Mouse (Mus musculus) bone marrow, adult 2 months (tissue): ENCODE results near the gene Cwf19l1. TPM values are rescaled to one million over a fixed set of nuclear protein-coding genes. Genes with fewer than 3 reads are reported as not detected.

Experiments used
- H3K27ac ChIP-seq: fragments of 200-500 bp; 2 replicates; pipeline ENCODE4 v1.5.1; 2012; ENCODE audit warnings: low read depth, mild to moderate bottlenecking, control low read depth, inconsistent platforms, low read length; ENCODE audit not compliant: control insufficient read depth, poor library complexity, insufficient read depth
- H3K4me1 ChIP-seq: fragments of 200-500 bp; 2 replicates; pipeline ENCODE4 v1.6.1; 2011; ENCODE audit warnings: low read length; ENCODE audit not compliant: control insufficient read depth, insufficient read depth
- H3K4me3 ChIP-seq: fragments of 200-500 bp; replicated peaks from 2 replicates; pipeline ENCODE3; 2011; ENCODE audit warnings: mild to moderate bottlenecking, low read depth, low read length, control low read depth; ENCODE audit not compliant: control insufficient read depth
- CTCF ChIP-seq: fragments of 200-500 bp; IDR thresholded peaks from 2 replicates; pipeline ENCODE4 v1.5.1; 2011; ENCODE audit warnings: low read length, control low read depth; ENCODE audit not compliant: control insufficient read depth, insufficient read depth
- POLR2A ChIP-seq: fragments of 200-500 bp; IDR thresholded peaks from 2 replicates; pipeline ENCODE4 v1.6.1; 2011; ENCODE audit warnings: low read depth, mild to moderate bottlenecking, control low read depth, low read length, borderline replicate concordance; ENCODE audit not compliant: control insufficient read depth
- WGBS: fragments of 180-500 bp; shearing (Covaris S2); methylation state at CpG from one replicate; pipeline ENCODE4 v1.1.7; 2018; 5-methylcytosine and 5-hydroxymethylcytosine counted together
- polyA plus RNA-seq: library from polyadenylated mRNA; stranded (reverse); fragments of >200 nt; gene quantifications from 2 replicates; pipeline ENCODE4 v1.2.4, GENCODE M21; 2011; ENCODE audit warnings: low replicate concordance; ENCODE audit not compliant: missing spikeins, insufficient read depth, insufficient read length

The Cwf19l1 gene
- polyA plus RNA-seq, 1 experiment: 22.6 TPM

DNA sequence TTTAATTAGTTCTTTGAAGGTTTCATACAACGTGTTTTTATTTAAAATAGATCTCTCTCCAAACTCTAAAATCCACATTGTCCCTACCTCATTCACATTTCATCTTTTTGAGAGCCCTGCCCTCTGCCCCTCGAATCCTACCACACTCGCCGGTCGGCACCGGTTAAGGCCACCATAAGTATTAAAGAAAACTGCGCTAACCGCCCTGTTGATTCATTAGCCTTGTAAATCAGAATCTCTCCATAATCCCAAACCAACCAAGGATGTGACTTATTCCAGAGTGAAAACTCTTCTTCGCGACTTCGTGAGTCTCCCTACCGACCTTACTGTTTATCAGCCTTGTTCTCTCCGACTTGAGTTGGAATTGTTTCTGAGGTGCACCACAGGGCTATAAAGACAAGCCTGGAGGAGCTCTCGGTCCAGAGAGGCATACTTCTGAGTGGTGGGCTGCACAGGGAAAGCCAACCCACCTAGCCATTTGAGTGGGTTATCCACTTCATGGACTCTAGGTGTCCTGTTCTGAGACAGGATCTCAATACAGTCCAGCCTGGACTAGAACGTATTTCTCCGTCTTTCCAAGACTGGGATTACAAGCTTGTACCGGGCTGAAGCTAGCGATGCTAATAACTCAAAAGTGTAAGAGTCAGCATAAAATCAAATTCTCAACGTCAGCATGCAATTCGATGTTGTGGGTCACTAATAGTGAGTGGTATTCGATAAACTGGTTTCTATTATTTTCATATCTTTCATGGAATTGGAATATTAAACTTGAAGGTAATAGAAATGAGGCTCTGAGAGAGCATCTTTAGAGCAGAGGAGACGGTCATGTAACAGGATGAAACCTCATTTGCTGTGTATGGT is 27.8 kb downstream of the Cwf19l1 start:
- Histone ChIP-seq H3K4me1 (peaks cover 3% of the 10 kb centered on the region; the same call in 1 of the 2 replicates), H3K4me3 (peak overlapping the region; percentile 92), H3K27ac (no peak overlapping the region)
- WGBS: 36% methylated on average over 22 of the region's 22 CpGs
- TF ChIP-seq CTCF (no peak), POLR2A (no peak)

DNA sequence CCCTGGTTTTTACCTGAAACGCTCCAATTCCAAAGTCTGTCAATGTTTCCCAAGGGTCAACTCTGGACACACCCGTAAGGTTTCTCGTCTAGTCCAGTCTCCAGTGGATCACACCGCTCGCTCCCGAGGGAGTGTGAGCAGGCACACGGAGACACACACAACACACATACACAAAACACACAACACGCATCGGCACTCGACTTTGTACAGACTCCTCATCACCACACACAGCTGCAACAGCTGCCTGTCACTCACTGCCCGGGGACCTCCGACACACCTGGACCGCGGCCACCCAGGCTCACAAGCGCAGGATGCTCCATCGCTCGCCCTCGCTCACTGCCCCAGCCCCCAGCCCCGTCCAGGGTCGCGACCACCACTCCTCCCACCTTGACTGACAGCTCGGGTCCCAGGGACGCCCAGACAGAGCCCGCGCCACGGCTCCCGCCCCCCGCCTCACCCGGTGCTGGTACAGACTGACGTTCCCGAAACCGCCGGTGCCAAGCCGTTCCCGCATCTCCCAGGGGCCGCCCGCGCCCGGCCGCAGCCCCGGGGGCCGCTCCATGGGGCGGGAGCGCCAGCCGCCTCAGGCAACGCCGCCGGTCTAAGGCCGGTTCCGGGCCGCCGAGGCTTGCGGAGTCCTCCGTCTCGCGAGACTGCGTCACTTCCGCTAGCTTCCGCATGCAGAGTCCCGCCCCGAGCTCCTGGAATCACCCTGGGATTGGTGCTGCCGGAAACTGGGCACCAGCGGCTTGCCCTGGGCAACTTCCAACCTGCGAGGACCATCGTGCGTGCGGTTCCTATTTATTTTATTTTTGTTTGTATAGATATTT is 28.6 kb downstream of the Cwf19l1 start, which contains the start of gene Chuk:
Gene Chuk (minus strand): TSS at position 650 of the 830 bp plus-strand sequence.
- Histone ChIP-seq H3K4me1 (peaks cover 3% of the 10 kb centered on the region; the same call in 1 of the 2 replicates), H3K27ac (peak within 1 kb of the TSS; percentile 64; the same call in 1 of the 2 replicates), H3K4me3 (peak within 1 kb of the TSS; percentile 92)
- under 1% methylated on average over 67 of the region's 67 CpGs for WGBS
- TF ChIP-seq CTCF: no peak
- peak; percentile 93; the same call in 1 of the 2 replicates for TF ChIP-seq POLR2A

DNA sequence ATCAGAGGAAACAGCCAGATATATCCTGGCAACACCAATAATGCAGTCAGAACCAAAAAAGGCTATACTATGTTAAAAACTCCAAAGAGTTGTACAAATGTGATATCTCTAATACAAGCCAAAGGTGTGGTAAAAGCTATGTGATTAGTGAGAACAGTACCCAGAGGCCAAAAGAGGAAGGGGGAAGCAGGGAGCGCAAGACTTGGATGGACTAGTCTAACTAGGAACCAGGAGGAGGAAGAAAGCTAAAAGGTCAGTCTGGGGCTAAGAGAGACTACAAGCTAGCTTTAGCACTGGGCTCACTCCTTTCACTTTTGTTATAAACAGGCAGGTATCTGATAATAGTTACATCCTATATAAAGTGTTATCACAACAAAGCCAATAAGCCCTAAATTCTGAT is 31.3 kb downstream of the Cwf19l1 start:
- 37% methylated on average over 1 of the region's 1 CpGs for WGBS
- Histone ChIP-seq H3K27ac (no peak overlapping the region), H3K4me1 (peaks cover 3% of the 10 kb centered on the region; the same call in 1 of the 2 replicates), H3K4me3 (no peak overlapping the region)
- TF ChIP-seq CTCF (no peak), POLR2A (no peak)

DNA sequence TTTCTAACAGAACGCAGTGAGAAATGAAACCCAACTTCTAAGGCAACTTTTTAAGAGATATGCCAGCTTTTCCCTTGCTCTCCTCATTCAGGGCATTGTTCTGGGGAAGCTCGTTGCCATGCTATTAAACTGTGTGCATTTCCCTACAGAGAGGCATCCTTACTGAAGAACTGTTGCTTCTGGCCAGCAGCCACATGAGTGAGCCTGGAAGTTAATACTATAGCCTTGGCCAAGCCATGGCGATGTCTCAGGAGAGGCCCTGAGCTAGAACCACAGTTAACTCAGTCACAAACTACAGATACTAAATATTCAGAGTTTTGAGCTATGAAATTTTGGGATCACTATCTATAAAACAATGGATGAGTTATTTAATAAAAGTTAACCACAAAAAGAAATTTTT is 32.7 kb downstream of the Cwf19l1 start:
- WGBS: 90% methylated on average over 3 of the region's 3 CpGs
- Histone ChIP-seq H3K4me1 (peaks cover 3% of the 10 kb centered on the region; the same call in 1 of the 2 replicates), H3K4me3 (no peak overlapping the region), H3K27ac (no peak overlapping the region)
- TF ChIP-seq POLR2A (no peak), CTCF (no peak)

DNA sequence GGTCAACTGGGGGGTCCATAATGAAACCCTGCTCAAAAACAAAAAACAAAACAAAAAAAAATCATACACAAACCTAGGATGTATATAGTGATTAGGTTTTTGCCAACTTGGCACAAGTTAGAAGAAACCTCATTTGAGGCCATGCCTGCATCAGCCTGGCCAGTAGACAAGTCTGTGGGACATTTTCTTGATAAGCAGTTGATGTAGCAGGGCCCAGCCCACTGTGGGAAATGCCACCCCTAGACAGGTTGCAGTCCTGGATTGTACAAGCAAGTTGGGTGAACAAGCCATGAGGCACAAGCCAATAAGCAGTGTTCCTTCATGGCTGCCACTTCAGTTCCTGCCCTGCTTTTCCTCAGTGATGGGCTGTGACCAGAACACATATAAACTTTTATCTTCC is 34.8 kb downstream of the Cwf19l1 start:
- TF ChIP-seq CTCF: no peak
- TF ChIP-seq POLR2A: no peak
- no peak overlapping the region for H3K4me3 ChIP-seq
- H3K27ac ChIP-seq: no peak overlapping the region
- H3K4me1 ChIP-seq: peaks cover 1% of the 10 kb centered on the region; the same call in 1 of the 2 replicates

DNA sequence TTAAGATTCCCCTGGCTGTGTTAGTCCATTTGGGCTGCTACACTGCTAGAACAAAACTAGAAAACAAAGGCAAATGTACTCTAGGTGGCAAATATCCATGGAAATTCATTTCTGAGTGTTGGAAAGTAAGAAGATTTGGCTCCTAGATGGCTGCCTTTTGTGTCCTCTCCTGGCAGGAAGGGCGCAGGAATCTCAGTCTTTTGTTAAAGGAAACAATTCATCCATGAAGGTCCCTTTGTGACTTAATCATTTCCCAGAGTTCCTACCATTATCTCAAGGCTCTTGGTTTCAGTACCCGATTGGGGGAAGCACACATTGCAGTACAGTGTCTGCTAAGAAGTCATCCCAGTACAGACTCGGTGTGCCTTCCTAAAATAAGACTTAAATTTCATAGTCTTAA is 49.4 kb downstream of the Cwf19l1 start:
- H3K4me1 ChIP-seq: no peaks in the 10 kb centered on the region
- no peak overlapping the region for H3K27ac ChIP-seq
- 89% methylated on average over 3 of the region's 3 CpGs for WGBS
- no peak for TF ChIP-seq POLR2A
- TF ChIP-seq CTCF: no peak
- no peak overlapping the region for H3K4me3 ChIP-seq

DNA sequence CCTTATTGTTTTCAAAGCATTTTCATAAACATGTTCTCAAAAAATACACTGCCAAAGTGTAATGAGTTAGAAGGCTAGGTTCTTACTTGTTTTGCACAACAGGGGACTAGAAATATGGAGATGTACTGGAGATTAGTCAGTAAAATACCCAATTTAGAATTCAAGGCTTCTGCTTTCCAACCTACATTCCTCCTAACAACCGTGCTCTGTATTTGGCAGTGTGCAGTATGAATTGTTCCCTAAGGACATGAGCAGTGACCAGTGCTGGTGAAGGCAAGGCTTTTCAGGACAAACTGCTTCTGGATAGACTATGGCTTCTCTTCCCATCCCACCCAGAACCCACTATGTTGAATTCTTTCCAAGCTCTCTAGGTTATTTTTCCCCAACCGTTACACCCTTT is 54.8 kb downstream of the Cwf19l1 start:
- TF ChIP-seq CTCF (no peak), POLR2A (no peak)
- Histone ChIP-seq H3K27ac (no peak overlapping the region), H3K4me1 (no peaks in the 10 kb centered on the region), H3K4me3 (no peak overlapping the region)
- WGBS: 81% methylated on average over 2 of the region's 2 CpGs

DNA sequence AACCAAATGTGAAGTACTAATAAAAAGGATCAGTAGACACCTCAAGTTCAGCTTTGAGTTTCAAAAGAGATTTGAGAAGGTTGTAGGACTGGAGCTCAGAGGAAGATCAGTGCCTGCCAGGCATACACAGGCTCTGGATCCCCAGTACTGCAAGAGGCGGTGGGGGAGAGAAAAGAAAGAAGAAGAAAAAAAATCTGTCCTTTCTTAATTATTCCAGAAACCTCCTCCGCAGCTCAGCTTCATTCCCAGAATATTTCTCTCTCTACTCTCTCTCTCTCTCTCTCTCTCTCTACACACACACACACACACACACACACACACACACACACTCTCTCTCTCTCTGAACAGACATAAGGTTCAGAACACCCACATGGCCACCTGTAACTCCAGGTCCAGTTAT is 55.7 kb downstream of the Cwf19l1 start:
- Histone ChIP-seq H3K4me3 (no peak overlapping the region), H3K4me1 (no peaks in the 10 kb centered on the region), H3K27ac (no peak overlapping the region)
- TF ChIP-seq CTCF (no peak), POLR2A (no peak)
- WGBS: 84% methylated on average over 2 of the region's 2 CpGs
